Mouse (Mus musculus) limb, embryonic 13.5 days (tissue): ENCODE measurements around the gene Gpr83. TPM values are rescaled to one million over a fixed set of nuclear protein-coding genes. Genes with fewer than 3 reads are reported as not detected.
A peak's percentile ranks its signal among the peaks of the same experiment; 100 is the strongest.

Source experiments
- ATAC-seq: fragments of 200-750 bp; cut with Nextera tagmentation; 2 replicates; pipeline ENCODE4 v1.8.0; 2017; ENCODE audit warnings: low read depth, moderate number of reproducible peaks, moderate TSS enrichment; ENCODE audit not compliant: low FRiP score
- H3K27ac ChIP-seq: fragments of 300-500 bp; sonication (generic); 2 replicates; pipeline ENCODE4 v1.5.1; 2015; ENCODE audit warnings: inconsistent platforms, mild to moderate bottlenecking, moderate library complexity
- H3K27me3 ChIP-seq: fragments of 300-500 bp; sonication (generic); 2 replicates; pipeline ENCODE4 v1.6.1; 2015; ENCODE audit warnings: mild to moderate bottlenecking, inconsistent platforms
- H3K36me3 ChIP-seq: fragments of 300-500 bp; sonication (generic); 2 replicates; pipeline ENCODE4 v1.6.1; 2015; ENCODE audit warnings: inconsistent platforms, mild to moderate bottlenecking, moderate library complexity
- H3K4me1 ChIP-seq: fragments of 300-500 bp; sonication (generic); 2 replicates; pipeline ENCODE4 v1.6.1; 2015; ENCODE audit warnings: inconsistent platforms
- H3K4me2 ChIP-seq: fragments of 300-500 bp; sonication (generic); replicated peaks from 2 replicates; pipeline ENCODE4 v1.6.1; 2015; ENCODE audit warnings: inconsistent platforms, mild to moderate bottlenecking, moderate library complexity
- H3K4me3 ChIP-seq: fragments of 300-500 bp; sonication (generic); 2 replicates; pipeline ENCODE4 v1.5.1; 2015; ENCODE audit warnings: moderate library complexity, mild to moderate bottlenecking, inconsistent platforms
- H3K9ac ChIP-seq: fragments of 300-500 bp; sonication (generic); 2 replicates; pipeline ENCODE4 v1.6.1; 2015; ENCODE audit warnings: mild to moderate bottlenecking, inconsistent platforms
- H3K9me3 ChIP-seq: fragments of 300-500 bp; sonication (generic); 2 replicates; pipeline ENCODE4 v1.6.1; 2016; ENCODE audit warnings: inconsistent platforms
- WGBS: fragments of 180-500 bp; shearing (Covaris S2); methylation state at CpG from one replicate; pipeline ENCODE4 v1.1.7; 2015; 5-methylcytosine and 5-hydroxymethylcytosine counted together
- polyA plus RNA-seq: library from polyadenylated mRNA; unstranded; fragments of >200 nt; fragmentation: Nextera tagmentation; extraction: Ambion mirVana; gene quantifications from 2 replicates; pipeline ENCODE4 v1.2.1, GENCODE M21; 2015

The Gpr83 gene
- polyA plus RNA-seq: 2.5 and 2.6 TPM in 2 replicates

GRCm38 (mm10) chr9:14859868-14860639 is at the start of gene Gpr83:
Gene Gpr83 (plus strand): TSS chr9:14860210.
- peak; percentile 83 for ATAC-seq
- Histone ChIP-seq H3K27ac (no peak within 1 kb of the TSS), H3K36me3 (no peaks in the 10 kb centered on the region), H3K4me1 (peaks cover 18% of the 10 kb centered on the region), H3K4me3 (peak within 1 kb of the TSS; percentile 45), H3K9ac (peak within 1 kb of the TSS; percentile 55), H3K27me3 (peaks cover 88% of the 10 kb centered on the region), H3K9me3 (no peaks in the 10 kb centered on the region), H3K4me2 (peak within 1 kb of the TSS; percentile 81)
- WGBS: 2% methylated on average over 47 of the region's 47 CpGs

DNA sequence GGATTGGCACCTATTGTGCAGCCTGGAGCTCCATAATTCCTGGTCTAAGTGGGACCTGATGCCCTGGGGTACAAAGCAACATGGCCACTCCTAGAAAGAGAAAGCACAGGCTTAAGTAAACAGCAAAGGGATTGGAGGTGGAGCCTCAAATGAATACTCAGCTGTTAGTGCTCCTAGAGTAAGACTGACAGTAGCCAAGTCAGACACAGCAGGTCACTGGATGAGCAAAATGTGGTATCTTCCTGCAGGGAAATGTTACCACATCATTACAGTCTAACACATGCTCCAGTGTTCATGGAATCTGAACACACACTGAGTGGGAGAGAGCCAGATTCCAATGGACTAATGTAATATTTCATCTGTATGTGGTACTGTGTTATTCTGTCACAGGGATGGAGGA is 38.6 kb upstream of the Gpr83 start:
- no peak overlapping the region for H3K4me3 ChIP-seq
- no peak overlapping the region for H3K9ac ChIP-seq
- H3K9me3 ChIP-seq: no peaks in the 10 kb centered on the region
- peaks cover 75% of the 10 kb centered on the region for H3K36me3 ChIP-seq
- H3K4me1 ChIP-seq: no peaks in the 10 kb centered on the region
- no peak for ATAC-seq
- H3K4me2 ChIP-seq: no peak overlapping the region
- no peaks in the 10 kb centered on the region for H3K27me3 ChIP-seq
- no peak overlapping the region for H3K27ac ChIP-seq

- H3K9me3 ChIP-seq: no peaks in the 10 kb centered on the region
- H3K4me2 ChIP-seq: no peak overlapping the region
- no peaks in the 10 kb centered on the region for H3K4me1 ChIP-seq
- H3K27me3 ChIP-seq: no peaks in the 10 kb centered on the region
- no peak overlapping the region for H3K9ac ChIP-seq
- no peak for ATAC-seq
- H3K27ac ChIP-seq: no peak overlapping the region
- no peak overlapping the region for H3K4me3 ChIP-seq
- WGBS: 95% methylated on average over 5 of the region's 5 CpGs
- peaks cover 66% of the 10 kb centered on the region for H3K36me3 ChIP-seq
Measured at GRCm38 (mm10) chr9:14824840-14825239, 35.2 kb upstream of the Gpr83 start.

DNA sequence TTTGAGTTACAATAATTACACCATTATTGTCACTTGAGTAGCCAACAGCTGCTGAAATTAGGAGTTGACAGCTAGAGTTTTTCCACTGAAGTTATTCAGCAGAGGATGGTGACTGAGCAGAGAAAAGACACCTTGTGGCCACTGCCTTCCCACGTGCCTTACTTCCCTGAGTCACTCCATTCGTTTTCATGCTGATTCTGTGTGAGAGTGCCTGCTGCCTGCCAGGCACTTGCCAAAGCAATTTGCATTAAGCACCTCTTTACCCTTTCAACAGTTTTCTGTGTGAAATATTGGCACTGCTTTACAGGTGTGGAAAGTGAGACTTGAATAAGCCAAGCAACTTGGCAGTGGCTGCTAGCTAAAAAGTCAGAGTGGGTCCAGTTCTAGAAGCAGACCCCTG is 32.1 kb upstream of the Gpr83 start:
- H3K4me2 ChIP-seq: no peak overlapping the region
- H3K36me3 ChIP-seq: peaks cover 64% of the 10 kb centered on the region

DNA sequence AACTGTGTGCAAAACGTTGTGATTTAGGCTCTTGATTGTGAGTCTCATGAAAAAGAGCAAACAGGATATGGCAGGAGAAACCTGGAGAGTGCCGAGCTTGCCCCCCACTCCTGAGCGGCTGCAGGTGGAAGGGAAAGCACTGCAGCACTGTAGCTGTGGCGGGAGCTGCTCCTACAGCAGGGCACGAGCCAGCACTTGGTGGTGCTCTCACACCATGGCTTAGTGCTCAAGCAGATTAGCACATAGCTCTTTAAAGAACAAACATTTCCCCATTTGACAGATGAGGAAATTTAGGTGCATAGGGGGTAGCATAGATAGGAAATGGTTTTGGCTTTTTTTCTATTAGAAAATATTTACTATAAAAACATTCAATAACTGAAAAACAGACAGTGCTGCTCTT is 28.0 kb upstream of the Gpr83 start:
- ATAC-seq: no peak
- 85% methylated on average over 5 of the region's 5 CpGs for WGBS
- Histone ChIP-seq H3K9ac (no peak overlapping the region), H3K4me2 (no peak overlapping the region), H3K9me3 (no peaks in the 10 kb centered on the region), H3K27ac (no peak overlapping the region), H3K4me1 (no peaks in the 10 kb centered on the region), H3K4me3 (no peak overlapping the region), H3K27me3 (no peaks in the 10 kb centered on the region), H3K36me3 (peaks cover 79% of the 10 kb centered on the region)

More for the DNA sequence above, 32.1 kb upstream of the Gpr83 start:
- H3K4me1 ChIP-seq: no peaks in the 10 kb centered on the region
- no peak overlapping the region for H3K27ac ChIP-seq
- no peak for ATAC-seq
- WGBS: 58% methylated on average over 2 of the region's 2 CpGs
- no peak overlapping the region for H3K4me3 ChIP-seq
- H3K9me3 ChIP-seq: no peaks in the 10 kb centered on the region
- H3K9ac ChIP-seq: no peak overlapping the region
- H3K27me3 ChIP-seq: no peaks in the 10 kb centered on the region

DNA sequence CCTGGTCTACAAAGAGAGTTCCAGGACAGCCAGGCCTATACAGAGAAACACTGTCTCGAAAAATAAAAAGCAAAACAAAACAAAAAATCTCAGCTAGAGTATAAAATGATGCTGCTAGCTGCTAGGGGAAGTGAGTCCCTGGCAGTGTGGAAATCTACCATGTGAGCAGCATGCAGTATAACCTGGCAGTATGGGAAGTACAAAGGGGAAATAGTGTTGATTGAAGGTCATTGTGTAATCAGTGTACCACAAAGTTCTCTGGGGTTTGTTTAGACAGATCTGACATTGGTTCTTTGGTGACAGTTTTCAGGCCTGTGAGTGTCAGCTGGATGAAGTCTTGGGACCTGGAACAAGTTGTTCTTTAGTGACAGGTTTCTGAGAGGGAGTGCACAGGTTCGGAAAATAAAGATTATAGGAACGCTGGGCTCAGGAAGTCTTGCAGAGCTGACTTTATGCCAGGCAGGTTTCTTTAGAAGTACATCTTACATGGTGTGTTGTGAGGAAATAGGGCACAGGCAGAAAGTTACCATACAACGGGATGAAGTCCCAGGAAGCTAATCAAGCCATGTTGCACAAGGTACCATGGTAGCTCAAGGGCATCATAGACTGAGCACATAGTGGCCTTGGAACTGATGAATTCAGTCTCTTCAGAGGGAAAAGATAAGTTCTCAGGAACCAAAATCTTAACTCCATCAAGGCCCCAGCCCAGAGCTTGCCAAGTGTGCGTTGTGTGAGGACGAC is 24.5 kb upstream of the Gpr83 start:
- no peak overlapping the region for H3K4me3 ChIP-seq
- H3K4me2 ChIP-seq: no peak overlapping the region
- H3K27me3 ChIP-seq: 0 out of 2 replicates have a peak, but pooled peaks cover 2% of the 10 kb centered on the region
- no peaks in the 10 kb centered on the region for H3K9me3 ChIP-seq
- 91% methylated on average over 6 of the region's 6 CpGs for WGBS
- H3K36me3 ChIP-seq: peaks cover 57% of the 10 kb centered on the region
- H3K9ac ChIP-seq: no peak overlapping the region
- no peak overlapping the region for H3K27ac ChIP-seq
- ATAC-seq: no peak
- peaks cover 8% of the 10 kb centered on the region for H3K4me1 ChIP-seq

GRCm38 (mm10) chr9:14839527-14839926 is 20.5 kb upstream of the Gpr83 start:
- H3K4me2 ChIP-seq: no peak overlapping the region; the same call in 1 of the 2 replicates
- H3K27me3 ChIP-seq: peaks cover 13% of the 10 kb centered on the region; the same call in 1 of the 2 replicates
- H3K36me3 ChIP-seq: peaks cover 23% of the 10 kb centered on the region
- WGBS: 25% methylated on average over 7 of the region's 7 CpGs
- no peak overlapping the region for H3K27ac ChIP-seq
- peaks cover 30% of the 10 kb centered on the region for H3K4me1 ChIP-seq
- ATAC-seq: 0 out of 2 replicates have a peak, but pooled peaks have one; percentile 29
- no peak overlapping the region for H3K9ac ChIP-seq
- no peaks in the 10 kb centered on the region for H3K9me3 ChIP-seq
- no peak overlapping the region for H3K4me3 ChIP-seq

DNA sequence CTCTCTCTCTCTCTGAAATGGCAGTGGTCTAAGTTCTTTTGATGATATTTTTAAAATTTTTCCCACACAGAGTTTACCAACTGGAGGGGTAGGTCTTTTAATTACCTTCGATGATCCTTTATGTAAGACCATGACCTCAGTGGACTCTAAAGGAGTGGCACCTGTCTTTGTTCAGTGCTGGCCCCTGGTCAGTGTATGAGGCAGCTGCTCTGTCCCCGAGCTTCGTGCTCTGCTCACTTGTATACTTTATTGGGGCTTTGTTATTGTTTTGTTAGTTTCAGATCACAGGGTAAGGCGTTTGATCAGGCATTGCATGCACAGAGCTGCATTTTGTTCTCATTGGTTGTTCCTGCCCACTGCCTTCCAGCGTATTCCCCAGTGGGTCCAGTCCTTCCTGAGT is 20.0 kb upstream of the Gpr83 start:
- no peak overlapping the region for H3K27ac ChIP-seq
- ATAC-seq: no peak
- H3K4me1 ChIP-seq: peaks cover 30% of the 10 kb centered on the region
- WGBS: 56% methylated on average over 5 of the region's 5 CpGs
- no peak overlapping the region for H3K4me2 ChIP-seq
- H3K36me3 ChIP-seq: peaks cover 18% of the 10 kb centered on the region
- H3K9me3 ChIP-seq: no peaks in the 10 kb centered on the region
- no peak overlapping the region for H3K4me3 ChIP-seq
- H3K9ac ChIP-seq: no peak overlapping the region
- H3K27me3 ChIP-seq: peaks cover 14% of the 10 kb centered on the region; the same call in 1 of the 2 replicates

GRCm38 (mm10) chr9:14841878-14842761 is 17.9 kb upstream of the Gpr83 start:
- peak; percentile 86 for ATAC-seq
- H3K9ac ChIP-seq: no peak overlapping the region
- H3K4me3 ChIP-seq: no peak overlapping the region
- peaks cover 28% of the 10 kb centered on the region; the same call in 1 of the 2 replicates for H3K27me3 ChIP-seq
- H3K4me1 ChIP-seq: peaks cover 30% of the 10 kb centered on the region
- H3K36me3 ChIP-seq: 0 out of 2 replicates have a peak, but pooled peaks cover 2% of the 10 kb centered on the region
- H3K27ac ChIP-seq: 0 out of 2 replicates have a peak overlapping the region, but pooled peaks have one; percentile 48
- WGBS: 21% methylated on average over 10 of the region's 10 CpGs
- H3K9me3 ChIP-seq: no peaks in the 10 kb centered on the region
- no peak overlapping the region for H3K4me2 ChIP-seq

DNA sequence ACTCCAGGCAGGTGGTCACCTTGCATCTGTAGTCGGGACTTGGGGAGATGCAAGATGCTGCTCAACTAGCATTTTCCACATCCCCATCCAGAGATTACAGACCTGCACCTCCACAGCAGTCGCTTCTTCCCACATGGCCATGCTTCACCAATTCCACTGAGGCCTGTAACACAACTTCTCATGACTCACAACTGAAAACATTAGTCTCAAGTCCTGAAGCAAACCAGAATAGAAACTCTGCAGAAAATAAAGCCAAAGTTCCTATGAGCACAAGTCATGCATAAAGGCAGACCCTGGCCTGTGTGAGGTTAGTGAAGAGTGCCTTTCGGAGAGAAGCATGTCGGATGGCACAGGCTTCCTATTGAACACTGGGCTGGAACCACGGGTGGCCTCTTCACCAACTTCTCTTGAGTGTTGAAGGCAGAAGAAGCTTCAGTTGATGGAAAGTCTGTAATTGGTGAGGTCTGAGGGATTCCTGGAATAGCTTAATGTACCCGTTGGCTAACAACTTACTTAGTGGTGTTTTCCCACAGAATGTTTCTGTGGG is 16.6 kb upstream of the Gpr83 start:
- Histone ChIP-seq H3K9me3 (no peaks in the 10 kb centered on the region), H3K4me3 (no peak overlapping the region), H3K4me1 (peaks cover 30% of the 10 kb centered on the region), H3K4me2 (no peak overlapping the region), H3K27ac (0 out of 2 replicates have a peak overlapping the region, but pooled peaks have one; percentile 48), H3K27me3 (peaks cover 31% of the 10 kb centered on the region; the same call in 1 of the 2 replicates), H3K36me3 (no peaks in the 10 kb centered on the region), H3K9ac (no peak overlapping the region)
- ATAC-seq: no peak
- WGBS: 91% methylated on average over 6 of the region's 6 CpGs

GRCm38 (mm10) chr9:14843901-14844300 is 16.1 kb upstream of the Gpr83 start:
- 91% methylated on average over 3 of the region's 3 CpGs for WGBS
- no peak overlapping the region for H3K9ac ChIP-seq
- H3K9me3 ChIP-seq: no peaks in the 10 kb centered on the region
- H3K36me3 ChIP-seq: no peaks in the 10 kb centered on the region
- peaks cover 31% of the 10 kb centered on the region; the same call in 1 of the 2 replicates for H3K27me3 ChIP-seq
- no peak overlapping the region for H3K4me3 ChIP-seq
- H3K27ac ChIP-seq: no peak overlapping the region
- H3K4me2 ChIP-seq: no peak overlapping the region
- ATAC-seq: no peak
- peaks cover 30% of the 10 kb centered on the region for H3K4me1 ChIP-seq
